Mouse (Mus musculus) cerebellum, postnatal 4 days (tissue): Measurements from ENCODE around the gene Gm40460.
"Not testable (repeated sequence)": the region's sequence is repeated elsewhere in the genome, so short reads cannot be mapped to it uniquely, and the experiment has no call there.

Experiments
- DNase-seq, 2 experiments: peaks; one replicate each; pipeline ENCODE4 v3.0.0; 2022; ENCODE audit warnings: low spot score in 2 of 2, mixed read lengths in 1 of 2

Gm40460 gene

GRCm38 (mm10) chr7:142240978-142241377 is at the start of gene Gm40460:
Gene Gm40460, minus strand, starts transcription at chr7:142241078.
- DNase-seq: no peak

- not testable (repeated sequence) for DNase-seq
Observed at GRCm38 (mm10) chr7:142285910-142286612, 45.2 kb upstream of the Gm40460 start.

DNA sequence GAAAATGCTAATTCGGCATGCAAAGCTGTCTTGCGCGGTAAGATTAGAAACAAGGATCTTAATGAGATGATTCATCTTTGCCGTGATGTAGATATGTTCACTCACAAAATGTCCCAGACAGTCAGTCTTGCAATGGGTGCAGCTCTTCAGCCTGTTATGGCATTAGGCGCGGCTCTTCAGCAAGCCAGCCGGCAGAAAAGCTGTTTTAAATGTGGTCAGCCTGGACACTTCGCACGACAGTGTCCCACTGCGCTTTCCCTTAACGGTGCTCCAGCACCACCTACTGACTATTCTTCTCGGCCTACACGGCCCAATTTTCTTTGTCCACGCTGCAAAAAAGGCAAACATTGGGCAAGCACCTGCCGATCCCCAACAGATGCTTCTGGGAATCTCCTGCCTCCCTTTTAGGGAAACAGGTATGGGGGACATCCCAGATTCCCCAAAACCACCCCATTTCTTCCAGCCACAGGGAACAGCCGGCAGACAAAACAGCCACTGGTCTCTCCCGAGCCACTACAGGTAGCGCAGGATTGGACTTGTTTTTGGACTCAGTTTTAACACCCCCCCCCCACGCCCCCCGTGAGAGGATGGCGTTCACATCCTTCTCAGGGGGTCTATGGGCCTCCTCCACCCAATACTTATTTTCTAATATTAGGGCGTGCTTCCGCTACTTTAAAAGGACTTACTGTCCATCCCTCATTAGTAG is 44.4 kb upstream of the Gm40460 start:
- DNase-seq: peak in 1 of 2 experiments; percentile 34

GRCm38 (mm10) chr7:142284615-142285080 is 43.8 kb upstream of the Gm40460 start:
- DNase-seq: peak; percentile 90 to 96

- DNase-seq: peak in 1 of 2 experiments; percentile 45
Observed at GRCm38 (mm10) chr7:142284023-142284591, 43.2 kb upstream of the Gm40460 start.

GRCm38 (mm10) chr7:142282847-142283246 is 42.0 kb upstream of the Gm40460 start:
- DNase-seq: not testable (repeated sequence)

GRCm38 (mm10) chr7:142279291-142279690 is 38.4 kb upstream of the Gm40460 start:
- not testable (repeated sequence) for DNase-seq

DNA sequence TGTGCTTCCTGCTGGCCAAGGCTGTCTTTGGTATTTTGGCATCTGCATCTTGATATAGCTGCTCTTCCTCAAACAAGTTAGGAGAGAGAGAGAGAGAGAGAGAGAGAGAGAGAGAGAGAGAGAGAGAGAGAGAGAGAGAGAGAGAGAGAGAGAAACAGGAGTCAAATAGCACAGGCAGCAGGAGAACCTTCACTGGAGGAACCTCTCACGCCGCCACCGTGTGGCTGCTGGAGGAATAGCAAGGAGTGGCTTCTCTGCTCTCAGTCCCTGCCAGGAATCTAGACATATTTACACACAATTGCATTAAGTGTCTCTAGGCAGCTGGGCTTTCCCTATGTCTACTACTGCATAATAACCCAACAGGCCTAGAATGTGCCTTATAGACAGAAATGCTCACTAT is 37.3 kb upstream of the Gm40460 start:
- peak; percentile 46 to 72 for DNase-seq

GRCm38 (mm10) chr7:142274263-142274662 is 33.4 kb upstream of the Gm40460 start, which contains the start of gene Gm4559:
Gene Gm4559, minus strand, starts transcription at chr7:142274363.
- DNase-seq: not testable (repeated sequence)

DNA sequence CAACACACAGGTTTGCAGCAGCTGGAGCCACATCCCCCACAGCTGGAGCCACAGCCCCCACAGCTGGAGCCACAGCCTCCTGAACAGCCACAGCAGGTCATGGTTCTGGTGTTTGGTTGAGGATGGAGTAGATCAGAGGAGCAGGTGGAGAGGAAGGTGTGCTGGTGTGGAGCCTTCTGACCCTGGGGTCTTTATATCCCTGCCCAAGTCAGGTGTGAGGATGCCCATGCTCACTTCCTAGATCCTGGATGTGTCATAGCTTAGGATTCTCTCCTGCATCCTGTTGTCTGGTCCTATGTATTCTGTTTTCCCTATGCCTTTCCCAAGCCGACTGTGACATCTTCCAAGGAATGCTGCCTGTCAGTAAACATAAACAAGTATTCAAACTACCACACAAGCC is 17.4 kb upstream of the Gm40460 start, which contains the start of gene Gm2431:
TSS of gene Gm2431 (minus strand) at position 101 of the 400 bp plus-strand sequence.
- not testable (repeated sequence) for DNase-seq

- DNase-seq: peak; percentile 23 to 48
Observed at GRCm38 (mm10) chr7:142255517-142255916, 14.6 kb upstream of the Gm40460 start.

- peak in 1 of 2 experiments; percentile 46 for DNase-seq
Observed at GRCm38 (mm10) chr7:142249824-142250223, 8.9 kb upstream of the Gm40460 start.

DNA sequence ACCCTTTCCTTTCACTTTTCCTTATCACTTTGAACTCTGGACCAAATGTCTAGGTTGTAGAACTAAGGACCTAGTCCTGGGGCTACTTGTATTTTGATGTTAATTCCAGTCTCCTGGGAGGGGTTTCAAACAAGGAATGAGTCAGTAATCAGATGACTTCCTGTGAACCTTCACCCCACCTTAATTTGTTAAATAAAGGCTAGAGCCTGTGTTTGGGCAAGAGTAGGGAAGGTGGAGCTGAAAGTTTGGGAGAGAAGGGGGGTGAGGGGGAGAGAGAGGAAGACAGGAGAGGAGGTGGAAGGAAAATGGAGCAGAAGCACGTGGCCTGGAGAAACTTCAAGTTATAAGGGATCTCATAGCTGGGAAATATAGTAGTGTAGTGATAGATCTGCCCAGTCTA is 9.3 kb downstream of the Gm40460 start:
- no peak for DNase-seq

- not testable (repeated sequence) for DNase-seq
Observed at GRCm38 (mm10) chr7:142229871-142230270, 11.0 kb downstream of the Gm40460 start, which contains the start of gene Krtap5-5. Gene Krtap5-5, minus strand, starts transcription at chr7:142229971.

- DNase-seq: no peak
Observed at GRCm38 (mm10) chr7:142224518-142224917, 16.4 kb downstream of the Gm40460 start.

GRCm38 (mm10) chr7:142212136-142212535 is 28.7 kb downstream of the Gm40460 start:
- not testable (repeated sequence) for DNase-seq

- DNase-seq: no peak
Observed at GRCm38 (mm10) chr7:142211559-142211958, 29.3 kb downstream of the Gm40460 start, which contains the start of gene Gm7579. Gene Gm7579, plus strand, starts transcription at chr7:142211859.

DNA sequence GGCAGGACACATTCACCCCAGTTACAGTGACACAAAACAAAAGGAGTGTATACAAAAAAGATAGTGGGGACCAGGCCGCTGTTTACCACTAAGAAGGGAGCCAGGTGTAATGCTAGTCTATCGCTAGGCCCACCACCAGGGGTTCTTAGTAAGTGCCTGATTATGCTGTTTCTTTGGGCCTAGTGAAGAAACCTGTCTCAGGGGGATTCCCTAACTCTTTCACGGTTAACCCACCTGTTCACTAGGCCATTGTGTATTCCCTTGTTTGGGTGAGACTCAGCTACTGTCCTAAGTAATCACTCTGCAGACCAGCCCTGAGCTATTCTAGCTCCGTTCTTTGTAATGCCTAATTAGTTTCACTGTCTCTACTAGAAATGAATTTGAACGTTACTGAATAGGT is 34.0 kb downstream of the Gm40460 start:
- DNase-seq: not testable (repeated sequence)

DNA sequence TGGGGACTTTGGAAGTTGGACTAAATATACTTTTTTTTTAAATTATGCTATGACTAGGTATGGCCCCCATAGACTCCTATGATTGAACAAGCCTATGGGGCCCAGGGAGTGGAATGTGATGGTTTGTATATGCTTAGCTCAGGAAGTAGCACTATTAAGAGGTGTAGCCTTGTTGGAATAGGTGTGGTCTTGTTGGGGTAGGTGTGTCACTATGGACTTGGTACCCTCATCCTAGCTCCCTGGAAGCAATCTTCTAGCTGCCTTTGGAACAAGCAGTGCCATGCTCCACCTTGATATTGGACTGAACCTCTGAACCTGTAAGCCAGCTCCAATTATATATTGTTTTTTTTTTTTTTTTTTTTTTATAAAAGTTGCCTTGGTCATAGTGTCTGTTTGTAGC is 35.4 kb downstream of the Gm40460 start:
- DNase-seq: no peak

GRCm38 (mm10) chr7:142201064-142201463 is 39.8 kb downstream of the Gm40460 start, which contains the start of gene Krtap5-3:
Gene Krtap5-3, plus strand, starts transcription at chr7:142201364.
- no peak for DNase-seq

GRCm38 (mm10) chr7:142198748-142199147 is 42.1 kb downstream of the Gm40460 start:
- no peak for DNase-seq
